Mouse (Mus musculus) heart, postnatal 0 days (tissue): ENCODE measurements around the gene Zar1l.

Experiments used
- CTCF ChIP-seq: IDR thresholded peaks from 2 replicates; pipeline ENCODE4 v1.5.1; 2016; ENCODE audit warnings: antibody characterized with exemption, control low read depth, low read depth
- EP300 ChIP-seq: IDR thresholded peaks from 2 replicates; pipeline ENCODE4 v1.6.1; 2016; ENCODE audit warnings: antibody characterized with exemption, low read depth

DNA sequence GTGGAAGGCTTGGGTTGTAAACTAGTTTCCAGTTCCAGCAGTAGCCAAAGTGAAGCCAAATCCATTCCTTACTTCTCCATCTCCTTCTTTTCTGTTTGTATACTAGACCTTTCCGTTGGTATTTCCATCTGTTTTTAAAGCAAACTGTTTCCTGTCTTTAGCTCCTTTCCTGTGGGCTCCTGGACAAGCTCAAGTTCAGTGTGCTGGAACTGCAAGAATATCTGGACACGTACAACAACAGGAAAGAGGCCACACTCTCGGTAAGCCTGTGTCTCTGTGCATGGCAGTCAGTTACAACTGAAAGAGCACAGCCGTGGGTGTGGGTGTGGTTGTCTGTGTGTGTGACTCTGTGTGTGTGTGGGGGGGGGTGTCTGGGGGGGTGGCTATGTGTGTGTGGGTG lies 39.4 kb downstream of the Zar1l start:
- TF ChIP-seq CTCF: no peak
- TF ChIP-seq EP300: peak; percentile 64; the same call in 1 of the 2 replicates
